Mouse (Mus musculus) erythroblast, adult 5-6 weeks (primary cell): ENCODE measurements around the gene Kras. TPM values are rescaled to one million over a fixed set of nuclear protein-coding genes. Genes with fewer than 3 reads are reported as not detected.

Experiments used
- ATAC-seq: replicated peaks from 2 replicates; pipeline ENCODE4 v1.8.0; 2016; ENCODE audit warnings: moderate number of reproducible peaks, mild to moderate bottlenecking, moderate TSS enrichment, inconsistent platforms; ENCODE audit not compliant: poor library complexity, low FRiP score, severe bottlenecking
- total RNA-seq, 2 experiments: library from RNA; stranded (forward) in 1 of 2; stranded (reverse) in 1 of 2; fragments of 150-400 nt in 1 of 2; fragments of 200-764, 138-1000 nt in 1 of 2; gene quantifications; 2 replicates each; pipeline versions ENCODE4 v1.2.3 to v1.2.4; 2015 to 2017; ENCODE audit warnings: low replicate concordance in 2 of 2

Kras gene
- total RNA-seq (2015; ENCODE audit: low replicate concordance) (15.4 and 31.6 TPM in 2 replicates), total RNA-seq (2017; ENCODE audit: low replicate concordance) (12.9 and 25.9 TPM in 2 replicates)

DNA sequence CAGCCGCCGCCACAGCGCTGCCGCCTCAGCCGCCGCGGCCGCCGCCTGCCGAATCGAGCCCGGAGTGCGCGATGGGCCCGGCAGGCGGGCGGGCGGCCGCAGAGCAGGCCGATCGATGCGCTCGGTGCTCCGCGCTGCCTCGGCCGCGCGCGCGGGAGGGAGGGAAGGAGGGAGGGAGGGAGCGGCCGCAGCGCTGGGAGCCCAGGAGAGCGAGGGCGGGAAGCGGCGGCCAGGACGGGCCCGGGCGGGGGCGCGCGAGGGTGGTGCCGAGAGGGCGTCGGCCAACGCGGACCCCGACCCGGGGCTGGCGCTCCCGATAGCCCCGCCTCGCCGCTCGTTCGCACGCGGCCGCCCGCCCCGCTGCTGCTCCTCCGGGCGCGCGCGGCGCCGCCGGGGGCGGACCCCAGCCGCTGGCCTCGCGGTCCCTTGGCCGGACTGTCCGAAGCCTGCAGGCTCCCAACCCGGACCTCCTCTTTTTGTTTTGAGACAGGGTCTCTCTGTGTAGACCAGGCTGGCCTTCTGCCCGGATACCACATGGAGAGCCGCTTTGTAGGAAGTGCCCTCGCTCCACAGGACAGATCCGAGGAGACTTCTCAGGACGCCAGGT lies at the start of gene Kras:
Gene Kras (minus strand): TSS at position 55 of the 607 bp plus-strand sequence.
- ATAC-seq: peak; percentile 74

GRCm38 (mm10) chr6:145297626-145298025 lies 47.6 kb upstream of the Kras start:
- ATAC-seq: no peak

DNA sequence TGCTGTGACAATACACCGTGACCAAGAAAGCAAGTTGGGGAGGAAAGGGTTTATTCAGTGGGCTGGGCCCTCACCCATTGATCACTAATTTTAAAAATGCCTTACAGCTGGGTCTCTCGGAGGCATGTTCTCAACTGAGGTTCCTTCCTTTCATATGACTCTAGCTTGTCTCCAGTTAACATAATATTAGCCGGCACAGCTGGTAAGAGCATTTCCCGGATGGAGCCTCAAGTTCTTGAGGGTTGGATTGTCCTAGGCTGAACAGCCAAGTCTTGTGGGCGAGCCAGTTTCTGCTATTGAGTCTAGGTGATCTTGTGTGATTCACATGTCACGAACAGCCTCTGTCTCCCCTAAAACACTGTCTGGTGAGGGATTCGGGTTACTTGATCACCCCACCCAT lies 46.9 kb upstream of the Kras start:
- ATAC-seq: no peak

- ATAC-seq: no peak
These were observed 45.1 kb upstream of the Kras start for GRCm38 (mm10) chr6:145295171-145295570.

DNA sequence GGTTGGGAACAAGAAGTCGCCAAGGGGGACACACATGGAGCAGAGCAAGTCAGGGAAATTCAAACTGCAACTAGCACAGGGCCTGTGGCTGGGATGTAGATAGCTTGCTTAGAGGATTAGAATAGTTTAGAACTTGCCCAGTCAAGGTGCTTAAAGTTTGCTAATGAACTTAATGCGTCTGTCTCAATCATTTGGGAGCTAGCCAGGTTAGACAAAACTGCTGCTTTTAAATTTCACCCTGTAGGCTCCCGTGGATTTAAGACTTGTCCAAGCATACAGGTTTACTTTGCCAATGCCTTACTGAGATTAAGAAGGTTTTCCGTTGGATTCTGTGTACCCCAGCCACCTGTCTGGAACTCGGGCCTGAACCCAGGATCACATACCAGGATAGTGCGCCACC lies 43.1 kb upstream of the Kras start:
- no peak for ATAC-seq

GRCm38 (mm10) chr6:145291383-145292289 lies 41.6 kb upstream of the Kras start:
- ATAC-seq: no peak

DNA sequence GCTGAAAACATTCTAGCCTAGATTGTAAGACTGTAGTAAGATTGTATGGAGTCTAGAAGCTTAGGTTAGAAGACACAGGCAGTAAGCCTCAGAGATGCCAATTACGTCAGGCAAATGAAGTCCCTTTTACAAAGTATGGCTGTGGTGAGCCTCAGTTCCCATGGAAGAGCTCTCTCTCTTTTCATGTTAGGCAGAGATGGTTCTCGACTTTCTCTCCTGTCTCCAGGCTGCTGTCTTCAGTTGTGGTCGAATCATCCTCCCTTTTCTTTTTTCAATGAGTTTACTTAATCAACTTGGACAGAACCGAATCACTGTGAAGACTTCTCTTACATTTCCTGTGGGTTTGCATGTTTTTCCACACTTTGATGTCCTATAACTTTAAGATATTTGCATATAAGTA lies 35.6 kb upstream of the Kras start:
- ATAC-seq: no peak

DNA sequence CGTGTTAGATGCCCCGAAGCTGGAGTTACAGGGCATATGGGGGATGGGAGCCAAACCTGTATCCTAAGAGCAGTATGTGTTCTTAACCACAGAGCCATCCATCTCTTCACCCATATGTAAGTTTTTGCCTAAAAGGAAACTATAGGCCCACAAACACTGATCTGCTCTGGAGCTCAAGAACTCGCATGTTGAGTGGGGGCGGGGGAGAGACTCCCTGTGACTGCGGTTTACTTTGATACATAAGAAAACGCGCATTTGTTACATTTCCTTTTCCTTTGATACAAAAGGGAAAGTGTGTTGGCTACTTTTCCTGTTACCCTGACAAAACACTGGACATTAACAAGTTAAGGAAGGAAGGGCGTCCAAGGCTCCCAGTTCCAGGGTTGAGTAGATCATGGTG lies 34.2 kb upstream of the Kras start:
- ATAC-seq: no peak

DNA sequence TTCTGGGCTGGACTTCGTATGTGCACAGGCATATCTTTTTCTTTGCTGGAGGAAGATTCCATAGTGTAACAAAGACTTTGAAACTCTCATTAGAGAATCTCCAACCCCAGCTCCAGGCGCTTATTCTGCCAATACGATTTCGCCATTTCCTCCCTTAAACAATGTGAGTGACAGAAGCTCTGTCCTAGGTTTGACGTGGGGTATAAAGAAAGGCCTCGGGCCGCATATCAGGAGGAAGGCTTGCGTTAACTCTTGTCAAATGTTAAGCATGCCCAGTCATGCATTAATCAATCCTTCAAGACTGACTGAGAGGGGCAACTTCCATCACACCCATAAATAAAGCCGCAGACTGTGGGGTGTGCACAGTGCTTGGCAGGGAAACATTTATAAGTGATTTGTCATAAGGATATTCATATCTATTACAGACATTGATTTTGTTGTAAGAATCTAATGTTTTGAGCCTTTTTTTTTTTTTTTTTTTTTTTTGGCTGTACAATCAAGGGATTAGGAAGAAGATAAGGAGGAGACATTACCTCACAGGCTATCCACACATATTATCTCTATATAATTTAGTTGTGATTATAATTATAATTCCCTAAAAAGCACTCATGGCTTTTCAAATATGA lies 27.2 kb upstream of the Kras start:
- no peak for ATAC-seq

DNA sequence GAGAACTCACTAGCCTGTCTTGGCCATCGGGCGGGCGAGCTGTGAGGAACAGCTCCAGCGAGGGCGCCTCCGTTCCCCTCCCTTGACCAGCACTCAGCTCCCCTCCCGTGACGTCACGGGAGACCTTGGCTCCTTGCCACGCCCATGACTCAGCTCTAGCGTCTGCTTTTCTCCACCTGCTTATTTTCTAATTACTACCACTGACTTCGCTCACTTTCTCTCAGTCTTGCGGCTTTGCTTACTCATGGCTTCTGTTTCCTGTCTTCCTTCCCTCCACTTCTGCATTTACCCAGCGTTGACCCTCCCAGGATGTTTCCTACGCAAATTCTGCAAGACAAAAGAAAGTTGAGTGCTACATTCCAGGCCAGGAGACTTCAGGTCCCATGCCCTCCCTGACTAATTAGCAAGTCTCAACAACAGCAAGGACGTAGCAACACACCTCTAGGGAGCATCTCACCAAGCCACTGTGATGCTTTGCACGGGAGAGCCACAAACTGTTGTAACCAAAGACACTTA lies 26.3 kb upstream of the Kras start:
- ATAC-seq: peak; percentile 86

DNA sequence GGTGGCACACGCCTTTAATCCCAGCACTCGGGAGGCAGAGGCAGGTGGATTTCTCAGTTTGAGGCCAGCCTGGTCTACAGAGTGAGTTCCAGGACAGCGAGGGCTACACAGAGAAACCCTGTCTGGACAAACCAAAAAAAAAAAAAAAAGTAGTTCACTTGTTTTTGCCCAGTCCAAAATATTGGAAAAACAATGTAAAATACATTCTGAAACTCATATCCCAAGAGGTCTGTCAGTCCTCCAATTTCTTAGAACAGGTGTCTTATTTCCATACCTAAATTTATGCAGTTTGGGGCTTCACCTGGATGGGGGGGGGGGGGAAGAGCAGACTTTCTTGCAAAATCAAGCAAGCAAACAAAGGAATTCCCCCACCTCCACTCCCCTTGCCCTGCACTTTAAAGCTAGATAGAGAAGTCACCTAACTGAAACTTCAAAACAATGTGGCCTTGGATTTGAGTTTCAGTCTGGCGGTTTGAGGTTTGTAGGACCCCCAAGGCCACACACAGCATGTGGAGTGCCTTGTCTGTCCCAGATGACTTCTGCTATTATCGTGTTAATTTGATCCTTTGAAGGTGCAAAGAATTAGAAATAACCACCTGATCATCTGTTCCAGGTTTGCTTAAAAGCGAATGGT lies 25.7 kb upstream of the Kras start:
- ATAC-seq: no peak; the same call in 1 of the 2 replicates

- no peak for ATAC-seq
These were observed 24.1 kb upstream of the Kras start for GRCm38 (mm10) chr6:145273971-145274620.

DNA sequence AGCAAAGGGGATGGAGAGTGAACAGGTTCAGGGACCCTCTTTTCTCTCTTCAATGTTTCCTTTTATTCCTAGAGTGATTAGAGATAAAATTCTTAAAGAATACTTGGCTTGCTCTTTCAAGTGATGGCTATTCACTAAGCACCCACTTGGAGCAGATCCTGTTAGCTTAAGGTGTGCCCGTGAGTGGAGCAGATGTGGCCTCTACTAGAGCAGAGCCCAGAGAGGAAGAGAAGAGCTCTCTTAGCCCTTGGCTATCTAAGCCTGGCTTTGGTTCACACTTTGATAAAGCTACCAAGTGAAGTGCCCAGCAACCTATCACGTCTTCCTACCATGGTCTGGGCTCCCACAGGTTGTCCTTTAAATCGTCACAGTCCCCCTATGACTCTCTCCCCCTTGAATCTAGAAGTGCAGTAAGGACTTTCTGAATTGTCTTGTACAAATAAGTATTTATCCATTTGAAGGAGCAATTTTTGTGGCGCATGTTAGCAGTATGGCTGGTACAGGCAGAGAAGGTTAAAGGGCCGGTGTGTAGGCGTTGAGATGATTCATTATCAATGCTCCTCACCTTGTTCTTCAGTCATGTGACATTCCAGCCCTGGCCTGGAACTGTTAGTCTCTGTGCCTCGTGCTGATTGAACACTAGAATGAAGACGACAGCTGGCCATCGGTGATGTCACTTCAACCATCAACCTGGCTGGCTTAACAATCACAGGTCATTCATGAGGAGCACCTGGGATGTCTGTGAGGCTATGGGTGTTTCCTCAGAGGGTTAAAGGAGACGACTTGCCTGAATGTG lies 22.3 kb upstream of the Kras start:
- ATAC-seq: no peak

- ATAC-seq: no peak
These were observed 19.3 kb upstream of the Kras start for GRCm38 (mm10) chr6:145269313-145269845.

GRCm38 (mm10) chr6:145267692-145268091 lies 17.7 kb upstream of the Kras start:
- ATAC-seq: no peak

- ATAC-seq: no peak
These were observed 12.3 kb upstream of the Kras start for GRCm38 (mm10) chr6:145262314-145262713.

DNA sequence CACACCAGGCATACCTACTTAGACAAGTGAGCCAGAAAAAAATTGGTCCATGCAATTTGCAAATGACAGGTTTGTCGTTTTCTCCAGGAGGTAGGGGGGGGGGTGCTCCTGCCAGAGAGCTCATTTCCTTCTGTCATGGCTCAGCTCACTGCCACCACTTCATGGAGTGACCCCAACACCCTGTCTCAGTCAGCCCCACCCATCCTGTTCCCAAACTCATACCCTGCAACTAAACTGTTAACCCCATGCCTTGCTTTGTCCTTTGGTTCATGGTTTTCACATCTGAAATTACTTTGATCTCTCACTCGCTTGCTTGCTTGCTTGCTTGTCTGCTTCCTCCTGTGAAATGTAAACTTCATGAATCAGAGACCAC lies 6.6 kb upstream of the Kras start:
- ATAC-seq: no peak

GRCm38 (mm10) chr6:145255952-145256700 lies 6.1 kb upstream of the Kras start:
- 0 out of 2 replicates have a peak, but pooled peaks have one; percentile 25 for ATAC-seq
